Mouse (Mus musculus) heart, adult 2 months (tissue): Measurements from ENCODE around the gene Rpl14. TPM values are rescaled to one million over a fixed set of nuclear protein-coding genes. Genes with fewer than 3 reads are reported as not detected.
A peak's percentile ranks its signal among the peaks of the same experiment; 100 is the strongest.

Experiments used
- DNase-seq, 2 experiments: peaks; one replicate each; pipeline ENCODE4 v3.0.0; 2021
- H3K27ac ChIP-seq: fragments of 200-600 bp; 2 replicates; pipeline ENCODE4 v1.8.1; 2022
- H3K27me3 ChIP-seq: fragments of 200-500 bp; 2 replicates; pipeline ENCODE4 v1.6.1; 2012; ENCODE audit warnings: mild to moderate bottlenecking, low read length, inconsistent platforms, mixed read lengths; ENCODE audit not compliant: control insufficient read depth, insufficient read depth
- H3K36me3 ChIP-seq: fragments of 200-500 bp; 2 replicates; pipeline ENCODE4 v1.6.1; 2012; ENCODE audit warnings: low read length, inconsistent platforms; ENCODE audit not compliant: control insufficient read depth, insufficient read depth
- H3K4me1 ChIP-seq: fragments of 200-500 bp; 2 replicates; pipeline ENCODE4 v1.6.1; 2011; ENCODE audit warnings: low read length; ENCODE audit not compliant: control insufficient read depth, insufficient read depth
- H3K4me3 ChIP-seq: fragments of 200-600 bp; 2 replicates; pipeline ENCODE4 v1.8.1; 2022
- H3K79me2 ChIP-seq: fragments of 200-500 bp; replicated peaks from 2 replicates; pipeline ENCODE4 v1.6.1; 2012; ENCODE audit warnings: mild to moderate bottlenecking, inconsistent platforms, low read length, moderate library complexity, mixed read lengths; ENCODE audit not compliant: control insufficient read depth, insufficient read depth
- H3K9ac ChIP-seq: fragments of 200-500 bp; 2 replicates; pipeline ENCODE4 v1.6.1; 2012; ENCODE audit warnings: low read depth, mild to moderate bottlenecking, control low read depth, inconsistent platforms, low read length, mixed read lengths
- CTCF ChIP-seq: fragments of 200-600 bp; IDR thresholded peaks from 2 replicates; pipeline ENCODE4 v1.8.1; 2022; ENCODE audit warnings: antibody characterized with exemption, mild to moderate bottlenecking, moderate library complexity
- EP300 ChIP-seq: fragments of 200-500 bp; IDR thresholded peaks from 2 replicates; pipeline ENCODE4 v1.6.1; 2011; ENCODE audit warnings: low read depth, low read length, control low read depth; ENCODE audit not compliant: insufficient read depth
- POLR2A ChIP-seq: fragments of 200-500 bp; IDR thresholded peaks from 2 replicates; pipeline ENCODE4 v1.6.1; 2011; ENCODE audit warnings: mild to moderate bottlenecking, low read depth, low read length, control low read depth; ENCODE audit not compliant: insufficient read depth
- WGBS: fragments of 180-500 bp; shearing (Covaris S2); methylation state at CpG from one replicate; pipeline ENCODE4 v1.1.7; 2018; 5-methylcytosine and 5-hydroxymethylcytosine counted together
- intact Hi-C: fragments of 180-260 bp; cut with DNase I; formaldehyde crosslinking; loops from one replicate; pipeline ENCODE4 v1.15.1; 2025
- polyA plus RNA-seq: library from polyadenylated mRNA; depleted of rRNA; stranded (reverse); fragments of >200 nt; gene quantifications from 2 replicates; pipeline ENCODE4 v1.2.3, GENCODE M21; 2012
- total RNA-seq, 2 experiments: library from RNA; stranded (reverse); gene quantifications; 2 replicates each; pipeline ENCODE4 v1.2.3; 2021

The Rpl14 gene
- total and polyA plus RNA-seq, 3 experiments = 222 to 299 (median 251) TPM

DNA sequence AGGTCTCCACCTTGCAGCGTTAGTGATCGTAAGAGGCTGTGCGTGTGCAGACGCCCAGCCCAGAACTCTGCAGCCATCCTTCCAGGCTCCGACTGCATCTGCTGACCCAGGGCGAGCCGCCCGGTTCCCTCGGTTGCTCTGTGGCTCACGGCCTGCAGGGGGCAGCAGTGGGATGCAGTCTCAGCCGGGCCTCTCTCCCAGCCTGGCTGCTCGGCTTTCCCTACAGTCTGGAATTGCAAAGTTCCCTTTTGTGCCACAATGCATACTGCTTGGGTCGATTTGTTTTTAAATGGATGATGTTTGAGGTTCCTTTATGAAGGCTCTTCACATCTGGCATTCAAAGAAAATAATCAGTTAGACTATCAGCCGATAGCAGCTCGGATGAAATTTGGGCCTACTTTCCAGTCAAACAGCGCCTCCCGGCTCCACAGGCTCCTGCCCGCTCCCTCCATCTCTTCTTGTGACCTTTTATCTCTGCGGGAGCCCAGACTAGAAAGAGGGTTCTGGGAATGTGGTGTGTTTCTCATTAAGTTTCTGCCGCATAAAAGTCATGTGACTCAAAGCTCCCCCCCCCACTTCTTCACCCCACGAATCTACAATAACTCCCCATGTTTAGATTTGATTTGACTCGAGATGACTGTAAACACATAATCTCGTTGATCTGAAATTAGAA, 31.7 kb downstream of the Rpl14 start:
- Histone ChIP-seq H3K36me3 (no peaks in the 10 kb centered on the region), H3K9ac (no peak overlapping the region), H3K4me3 (no peak overlapping the region), H3K4me1 (peaks cover 6% of the 10 kb centered on the region), H3K79me2 (no peaks in the 10 kb centered on the region), H3K27ac (no peak overlapping the region), H3K27me3 (no peaks in the 10 kb centered on the region)
- WGBS = 19% methylated on average over 23 of the region's 23 CpGs
- peak; percentile 87 to 93 for DNase-seq
- TF ChIP-seq POLR2A = no peak
- 0 out of 2 replicates have a peak, but pooled peaks have one; percentile 100 for TF ChIP-seq CTCF
- intact Hi-C loops = loop anchor here (1.0 to 10.0 kb wide), 9 partner anchors 88 to 639 kb away; no protein-coding TSS in a partner anchor

DNA sequence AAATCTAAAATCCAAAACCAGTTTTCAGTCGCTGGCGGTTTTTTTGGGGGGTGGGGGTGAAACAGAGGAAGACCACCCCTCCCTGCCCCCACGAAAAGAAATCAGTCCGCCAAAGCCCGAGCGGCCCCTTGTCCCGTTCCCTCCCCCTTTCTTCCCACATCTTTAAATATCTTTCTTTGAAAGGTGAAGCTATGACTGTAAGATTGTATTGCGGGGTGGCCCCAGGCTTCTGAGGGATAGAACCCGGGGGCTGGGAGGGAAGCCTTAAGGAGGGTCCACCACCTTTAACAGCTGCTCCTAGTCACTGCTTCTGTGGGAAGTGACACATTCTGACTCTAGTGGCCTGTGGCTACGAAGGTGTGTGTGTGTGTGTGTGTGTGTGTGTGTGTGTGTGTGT, 32.3 kb downstream of the Rpl14 start:
- Histone ChIP-seq H3K27me3 (no peaks in the 10 kb centered on the region), H3K4me1 (peaks cover 6% of the 10 kb centered on the region), H3K27ac (no peak overlapping the region), H3K36me3 (no peaks in the 10 kb centered on the region), H3K4me3 (no peak overlapping the region), H3K79me2 (no peaks in the 10 kb centered on the region), H3K9ac (no peak overlapping the region)
- TF ChIP-seq EP300 = no peak
- TF ChIP-seq CTCF = no peak
- no peak for TF ChIP-seq POLR2A
- intact Hi-C loops = loop anchor here (2.0 to 10.0 kb wide), 8 partner anchors 135 to 639 kb away; no protein-coding TSS in a partner anchor
- WGBS = 77% methylated on average over 10 of the region's 10 CpGs
- DNase-seq = no peak

DNA sequence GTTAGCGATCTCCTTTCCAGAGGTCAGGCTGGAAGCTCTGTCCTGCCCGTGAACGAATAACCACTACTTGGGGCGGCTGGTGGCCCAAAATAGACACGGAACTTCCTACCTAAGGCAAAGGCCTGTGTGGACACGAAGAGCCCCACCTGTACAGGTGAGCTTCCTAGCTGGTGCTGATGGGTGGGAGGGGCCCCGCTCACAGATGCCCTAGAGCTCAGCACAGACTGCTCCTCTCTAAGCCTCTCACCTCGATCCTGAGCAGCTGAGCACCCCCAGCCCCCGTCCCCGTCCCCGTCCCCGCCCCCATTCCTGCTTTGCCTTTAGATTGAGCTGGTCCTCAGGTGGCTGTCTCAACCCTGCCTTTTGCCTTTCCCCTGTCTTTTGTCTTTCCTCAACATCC, 32.7 kb downstream of the Rpl14 start:
- TF ChIP-seq POLR2A = no peak
- TF ChIP-seq CTCF = no peak
- no peak for TF ChIP-seq EP300
- intact Hi-C loops = loop anchor here (2.0 to 10.0 kb wide), 8 partner anchors 135 to 638 kb away; no protein-coding TSS in a partner anchor
- Histone ChIP-seq H3K27me3 (no peaks in the 10 kb centered on the region), H3K79me2 (no peaks in the 10 kb centered on the region), H3K27ac (no peak overlapping the region), H3K4me1 (peaks cover 6% of the 10 kb centered on the region), H3K4me3 (no peak overlapping the region), H3K36me3 (no peaks in the 10 kb centered on the region), H3K9ac (no peak overlapping the region)
- DNase-seq = no peak
- WGBS = 73% methylated on average over 12 of the region's 12 CpGs

DNA sequence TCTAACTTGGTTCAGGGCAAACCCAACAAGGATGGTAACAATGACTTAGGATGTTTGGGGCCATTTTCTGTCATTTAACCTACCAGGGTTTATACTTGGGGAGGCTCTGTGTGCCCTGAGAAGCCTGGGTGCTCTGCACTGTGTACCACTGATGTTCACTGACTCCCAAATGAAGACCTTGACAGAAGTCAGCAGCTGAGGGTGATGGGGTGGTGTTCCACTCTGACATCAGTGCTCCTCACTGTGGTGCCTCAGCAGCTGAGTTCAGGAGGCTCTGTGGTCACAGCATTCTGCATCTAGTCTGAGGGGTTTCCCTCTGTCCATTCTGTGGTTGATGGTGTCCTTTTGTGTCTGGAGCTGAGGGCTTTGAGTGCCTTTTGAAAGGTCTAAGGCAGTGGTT, 39.8 kb downstream of the Rpl14 start:
- intact Hi-C loops = no loop called here
- TF ChIP-seq CTCF (no peak), EP300 (no peak), POLR2A (no peak)
- no peak overlapping the region for H3K4me3 ChIP-seq
- H3K36me3 ChIP-seq = no peaks in the 10 kb centered on the region
- no peak for DNase-seq
- no peaks in the 10 kb centered on the region for H3K27me3 ChIP-seq
- H3K4me1 ChIP-seq = no peaks in the 10 kb centered on the region
- no peak overlapping the region for H3K9ac ChIP-seq
- no peaks in the 10 kb centered on the region for H3K79me2 ChIP-seq
- H3K27ac ChIP-seq = no peak overlapping the region

DNA sequence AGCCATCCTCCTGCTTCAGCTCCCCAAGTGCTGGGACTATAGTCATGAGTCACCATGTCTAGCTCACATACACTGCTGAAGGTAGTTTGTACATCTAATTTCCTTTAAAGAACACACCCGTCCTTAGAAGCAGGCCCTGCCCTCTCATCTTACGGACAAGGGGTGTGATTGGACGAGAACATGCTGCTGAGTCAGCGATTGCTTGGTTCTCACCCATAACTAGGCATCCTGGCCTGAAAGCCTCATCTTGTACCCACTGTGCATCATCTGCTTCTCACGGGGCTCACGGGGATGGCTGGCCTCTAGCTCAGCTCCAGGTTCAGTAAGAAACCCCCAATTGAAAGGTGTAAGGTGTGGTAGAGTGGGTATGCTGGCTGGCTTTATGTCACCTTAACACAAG, 42.8 kb downstream of the Rpl14 start:
- Histone ChIP-seq H3K36me3 (no peaks in the 10 kb centered on the region), H3K4me1 (no peaks in the 10 kb centered on the region), H3K9ac (no peak overlapping the region), H3K27me3 (no peaks in the 10 kb centered on the region), H3K79me2 (no peaks in the 10 kb centered on the region), H3K4me3 (no peak overlapping the region), H3K27ac (no peak overlapping the region)
- DNase-seq = no peak
- intact Hi-C loops = no loop called here
- TF ChIP-seq POLR2A = no peak
- no peak for TF ChIP-seq EP300
- no peak for TF ChIP-seq CTCF
- 92% methylated on average over 6 of the region's 6 CpGs for WGBS

DNA sequence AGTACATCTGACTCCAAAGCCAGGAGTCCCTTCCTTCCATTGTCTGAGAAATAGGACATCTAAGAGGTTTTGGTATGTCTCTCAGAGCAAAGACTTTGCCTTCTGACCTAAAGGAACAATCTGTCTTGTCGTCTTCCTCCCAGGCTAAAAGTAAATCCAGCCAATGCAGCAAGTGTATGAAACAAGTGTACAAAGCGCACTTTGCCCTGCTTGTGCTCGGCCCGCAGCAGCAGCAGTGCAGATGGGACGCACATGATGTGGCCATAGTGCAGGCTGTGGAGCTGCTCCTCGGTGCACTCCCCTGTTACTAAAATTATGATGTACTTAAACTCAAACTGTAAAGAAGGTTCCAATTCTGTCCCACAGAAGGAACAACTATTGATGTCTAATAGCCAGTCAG, 46.9 kb downstream of the Rpl14 start:
- Histone ChIP-seq H3K79me2 (no peaks in the 10 kb centered on the region), H3K9ac (no peak overlapping the region), H3K27ac (no peak overlapping the region), H3K4me1 (no peaks in the 10 kb centered on the region), H3K27me3 (no peaks in the 10 kb centered on the region), H3K36me3 (no peaks in the 10 kb centered on the region), H3K4me3 (no peak overlapping the region)
- DNase-seq = no peak
- 81% methylated on average over 6 of the region's 6 CpGs for WGBS
- intact Hi-C loops = loop anchor here (5.0 kb wide), 1 partner anchor 34 kb away; no protein-coding TSS in a partner anchor
- TF ChIP-seq CTCF (no peak), EP300 (no peak), POLR2A (no peak)
